Mouse (Mus musculus) limb, embryonic 13.5 days (tissue): Measurements from ENCODE around the gene Cit. TPM values are rescaled to one million over a fixed set of nuclear protein-coding genes. Genes with fewer than 3 reads are reported as not detected.

Experiments
- ATAC-seq: fragments of 200-750 bp; cut with Nextera tagmentation; 2 replicates; pipeline ENCODE4 v1.8.0; 2017; ENCODE audit warnings: low read depth, moderate number of reproducible peaks, moderate TSS enrichment; ENCODE audit not compliant: low FRiP score
- H3K27ac ChIP-seq: fragments of 300-500 bp; sonication (generic); 2 replicates; pipeline ENCODE4 v1.5.1; 2015; ENCODE audit warnings: inconsistent platforms, mild to moderate bottlenecking, moderate library complexity
- H3K27me3 ChIP-seq: fragments of 300-500 bp; sonication (generic); 2 replicates; pipeline ENCODE4 v1.6.1; 2015; ENCODE audit warnings: mild to moderate bottlenecking, inconsistent platforms
- H3K36me3 ChIP-seq: fragments of 300-500 bp; sonication (generic); 2 replicates; pipeline ENCODE4 v1.6.1; 2015; ENCODE audit warnings: inconsistent platforms, mild to moderate bottlenecking, moderate library complexity
- H3K4me1 ChIP-seq: fragments of 300-500 bp; sonication (generic); 2 replicates; pipeline ENCODE4 v1.6.1; 2015; ENCODE audit warnings: inconsistent platforms
- H3K4me2 ChIP-seq: fragments of 300-500 bp; sonication (generic); replicated peaks from 2 replicates; pipeline ENCODE4 v1.6.1; 2015; ENCODE audit warnings: inconsistent platforms, mild to moderate bottlenecking, moderate library complexity
- H3K4me3 ChIP-seq: fragments of 300-500 bp; sonication (generic); 2 replicates; pipeline ENCODE4 v1.5.1; 2015; ENCODE audit warnings: moderate library complexity, mild to moderate bottlenecking, inconsistent platforms
- H3K9ac ChIP-seq: fragments of 300-500 bp; sonication (generic); 2 replicates; pipeline ENCODE4 v1.6.1; 2015; ENCODE audit warnings: mild to moderate bottlenecking, inconsistent platforms
- H3K9me3 ChIP-seq: fragments of 300-500 bp; sonication (generic); 2 replicates; pipeline ENCODE4 v1.6.1; 2016; ENCODE audit warnings: inconsistent platforms
- WGBS: fragments of 180-500 bp; shearing (Covaris S2); methylation state at CpG from one replicate; pipeline ENCODE4 v1.1.7; 2015; 5-methylcytosine and 5-hydroxymethylcytosine counted together
- polyA plus RNA-seq: library from polyadenylated mRNA; unstranded; fragments of >200 nt; fragmentation: Nextera tagmentation; extraction: Ambion mirVana; gene quantifications from 2 replicates; pipeline ENCODE4 v1.2.1, GENCODE M21; 2015

Cit gene
- polyA plus RNA-seq, 1 experiment from 2014 or later: 28.6 TPM

GRCm38 (mm10) chr5:115884429-115884828, 39.4 kb downstream of the Cit start:
- no peak overlapping the region for H3K27ac ChIP-seq
- 94% methylated on average over 9 of the region's 9 CpGs for WGBS

GRCm38 (mm10) chr5:115893772-115894171, 48.7 kb downstream of the Cit start:
- Histone ChIP-seq H3K4me3 (no peak overlapping the region), H3K4me2 (no peak overlapping the region), H3K27ac (no peak overlapping the region), H3K4me1 (no peaks in the 10 kb centered on the region), H3K36me3 (peaks cover 27% of the 10 kb centered on the region), H3K27me3 (no peaks in the 10 kb centered on the region), H3K9me3 (no peaks in the 10 kb centered on the region), H3K9ac (no peak overlapping the region)
- no peak for ATAC-seq
- 62% methylated on average over 5 of the region's 5 CpGs for WGBS

More at GRCm38 (mm10) chr5:115884429-115884828, 39.4 kb downstream of the Cit start:
- H3K4me1 ChIP-seq: no peaks in the 10 kb centered on the region
- no peaks in the 10 kb centered on the region for H3K27me3 ChIP-seq
- no peaks in the 10 kb centered on the region for H3K9me3 ChIP-seq
- peaks cover 43% of the 10 kb centered on the region for H3K36me3 ChIP-seq
- H3K4me3 ChIP-seq: no peak overlapping the region
- H3K4me2 ChIP-seq: no peak overlapping the region
- no peak for ATAC-seq
- H3K9ac ChIP-seq: no peak overlapping the region

GRCm38 (mm10) chr5:115897036-115897435, 52.0 kb downstream of the Cit start:
- no peak overlapping the region for H3K4me3 ChIP-seq
- ATAC-seq: no peak
- H3K36me3 ChIP-seq: peaks cover 17% of the 10 kb centered on the region
- no peaks in the 10 kb centered on the region for H3K27me3 ChIP-seq
- H3K4me2 ChIP-seq: no peak overlapping the region
- H3K9me3 ChIP-seq: no peaks in the 10 kb centered on the region
- H3K9ac ChIP-seq: no peak overlapping the region
- H3K27ac ChIP-seq: no peak overlapping the region
- WGBS: 77% methylated on average over 9 of the region's 9 CpGs
- no peaks in the 10 kb centered on the region for H3K4me1 ChIP-seq

GRCm38 (mm10) chr5:115907037-115908009, 62.2 kb downstream of the Cit start:
- Histone ChIP-seq H3K4me2 (peak overlapping the region; percentile 74), H3K27ac (no peak overlapping the region), H3K4me1 (peaks cover 20% of the 10 kb centered on the region), H3K4me3 (peak overlapping the region; percentile 40), H3K9ac (peak overlapping the region; percentile 54), H3K9me3 (no peaks in the 10 kb centered on the region), H3K27me3 (0 out of 2 replicates have a peak, but pooled peaks cover 4% of the 10 kb centered on the region), H3K36me3 (peaks cover 3% of the 10 kb centered on the region; the same call in 1 of the 2 replicates)
- 7% methylated on average over 38 of the region's 38 CpGs for WGBS
- peak; percentile 86 for ATAC-seq

- H3K36me3 ChIP-seq: peaks cover 3% of the 10 kb centered on the region; the same call in 1 of the 2 replicates
- H3K27me3 ChIP-seq: 0 out of 2 replicates have a peak, but pooled peaks cover 4% of the 10 kb centered on the region
- ATAC-seq: no peak
- WGBS: 23% methylated on average over 10 of the region's 10 CpGs
- H3K4me3 ChIP-seq: peak overlapping the region; percentile 3; the same call in 1 of the 2 replicates
- H3K9me3 ChIP-seq: no peaks in the 10 kb centered on the region
- H3K27ac ChIP-seq: no peak overlapping the region
- no peak overlapping the region for H3K9ac ChIP-seq
- H3K4me1 ChIP-seq: peaks cover 20% of the 10 kb centered on the region
- H3K4me2 ChIP-seq: peak overlapping the region; percentile 74
These were observed 63.2 kb downstream of the Cit start for GRCm38 (mm10) chr5:115908251-115908650.

- WGBS: 59% methylated on average over 12 of the region's 12 CpGs
- H3K4me2 ChIP-seq: peak overlapping the region; percentile 74
- H3K9ac ChIP-seq: no peak overlapping the region
- no peaks in the 10 kb centered on the region for H3K9me3 ChIP-seq
- H3K4me3 ChIP-seq: no peak overlapping the region
- 0 out of 2 replicates have a peak, but pooled peaks cover 4% of the 10 kb centered on the region for H3K27me3 ChIP-seq
- no peak for ATAC-seq
- H3K36me3 ChIP-seq: peaks cover 3% of the 10 kb centered on the region; the same call in 1 of the 2 replicates
- H3K27ac ChIP-seq: no peak overlapping the region
- peaks cover 20% of the 10 kb centered on the region for H3K4me1 ChIP-seq
These were observed 63.6 kb downstream of the Cit start for GRCm38 (mm10) chr5:115908699-115909098.

- no peak overlapping the region for H3K27ac ChIP-seq
- peak overlapping the region; percentile 74; the same call in 1 of the 2 replicates for H3K4me2 ChIP-seq
- H3K4me1 ChIP-seq: peaks cover 20% of the 10 kb centered on the region
- WGBS: 55% methylated on average over 11 of the region's 11 CpGs
- ATAC-seq: no peak
- H3K27me3 ChIP-seq: 0 out of 2 replicates have a peak, but pooled peaks cover 4% of the 10 kb centered on the region
- no peaks in the 10 kb centered on the region for H3K9me3 ChIP-seq
- peaks cover 3% of the 10 kb centered on the region; the same call in 1 of the 2 replicates for H3K36me3 ChIP-seq
- H3K9ac ChIP-seq: no peak overlapping the region
- no peak overlapping the region for H3K4me3 ChIP-seq
These were observed 64.0 kb downstream of the Cit start for GRCm38 (mm10) chr5:115909106-115909505.

GRCm38 (mm10) chr5:115910491-115910890, 65.4 kb downstream of the Cit start:
- ATAC-seq: no peak
- peaks cover 3% of the 10 kb centered on the region; the same call in 1 of the 2 replicates for H3K36me3 ChIP-seq
- 0 out of 2 replicates have a peak, but pooled peaks cover 4% of the 10 kb centered on the region for H3K27me3 ChIP-seq
- no peaks in the 10 kb centered on the region for H3K9me3 ChIP-seq
- no peak overlapping the region for H3K4me3 ChIP-seq
- peaks cover 20% of the 10 kb centered on the region for H3K4me1 ChIP-seq
- H3K4me2 ChIP-seq: no peak overlapping the region
- WGBS: 59% methylated on average over 11 of the region's 11 CpGs
- no peak overlapping the region for H3K9ac ChIP-seq
- no peak overlapping the region for H3K27ac ChIP-seq

GRCm38 (mm10) chr5:115915481-115915880, 70.4 kb downstream of the Cit start:
- no peak overlapping the region for H3K9ac ChIP-seq
- no peak overlapping the region for H3K4me2 ChIP-seq

GRCm38 (mm10) chr5:115917960-115918359, 72.9 kb downstream of the Cit start:
- Histone ChIP-seq H3K4me3 (no peak overlapping the region), H3K9ac (no peak overlapping the region), H3K27ac (no peak overlapping the region), H3K36me3 (no peaks in the 10 kb centered on the region; the same call in 1 of the 2 replicates), H3K27me3 (no peaks in the 10 kb centered on the region), H3K4me1 (peaks cover 5% of the 10 kb centered on the region; the same call in 1 of the 2 replicates), H3K9me3 (no peaks in the 10 kb centered on the region), H3K4me2 (no peak overlapping the region)
- WGBS: 93% methylated on average over 4 of the region's 4 CpGs
- ATAC-seq: no peak

More at GRCm38 (mm10) chr5:115915481-115915880, 70.4 kb downstream of the Cit start:
- Histone ChIP-seq H3K4me3 (no peak overlapping the region), H3K36me3 (peaks cover 3% of the 10 kb centered on the region), H3K27ac (no peak overlapping the region), H3K27me3 (no peaks in the 10 kb centered on the region), H3K9me3 (no peaks in the 10 kb centered on the region), H3K4me1 (peaks cover 5% of the 10 kb centered on the region; the same call in 1 of the 2 replicates)
- WGBS: 87% methylated on average over 5 of the region's 5 CpGs
- ATAC-seq: no peak

- Histone ChIP-seq H3K4me1 (peaks cover 5% of the 10 kb centered on the region; the same call in 1 of the 2 replicates), H3K4me2 (no peak overlapping the region), H3K27ac (no peak overlapping the region), H3K27me3 (no peaks in the 10 kb centered on the region), H3K36me3 (no peaks in the 10 kb centered on the region; the same call in 1 of the 2 replicates), H3K4me3 (no peak overlapping the region), H3K9ac (no peak overlapping the region), H3K9me3 (no peaks in the 10 kb centered on the region)
- no peak for ATAC-seq
- 76% methylated on average over 23 of the region's 23 CpGs for WGBS
These were observed 73.7 kb downstream of the Cit start for GRCm38 (mm10) chr5:115918597-115919351.
